Mouse (Mus musculus) stomach, postnatal 0 days (tissue): ENCODE measurements around the gene Alpk1.

ENCODE experiments used
- CTCF ChIP-seq: IDR thresholded peaks from 2 replicates; pipeline ENCODE4 v1.5.1; 2016; ENCODE audit warnings: antibody characterized with exemption, low read depth, mild to moderate bottlenecking, moderate library complexity
- EP300 ChIP-seq: optimal IDR thresholded peaks from 2 replicates; pipeline ENCODE3; 2016; ENCODE audit warnings: antibody characterized with exemption

- TF ChIP-seq CTCF (no peak), EP300 (no peak)
Measured at GRCm38 (mm10) chr3:127642211-127642610, 138.1 kb downstream of the Alpk1 start.
